Mouse (Mus musculus) embryonic facial prominence, embryonic 14.5 days (tissue): ENCODE data around the gene Ubap1. TPM values are rescaled to one million over a fixed set of nuclear protein-coding genes. Genes with fewer than 3 reads are reported as not detected.
A peak's percentile ranks its signal among the peaks of the same experiment; 100 is the strongest.

ENCODE experiments used
- ATAC-seq: fragments of 200-750 bp; cut with Nextera tagmentation; 2 replicates; pipeline ENCODE4 v1.8.0; 2017; ENCODE audit warnings: low read depth, moderate number of reproducible peaks, moderate TSS enrichment
- DNase-seq: peaks from one replicate; pipeline ENCODE4 v3.0.0-alpha.2; 2015; ENCODE audit warnings: low spot score
- H3K27ac ChIP-seq: fragments of 300-500 bp; sonication (generic); replicated peaks from 2 replicates; pipeline ENCODE4 v1.5.1; 2014; ENCODE audit warnings: low read depth, mild to moderate bottlenecking, low read length, moderate library complexity
- H3K27me3 ChIP-seq: fragments of 300-500 bp; sonication (generic); replicated peaks from 2 replicates; pipeline ENCODE4 v1.6.1; 2014; ENCODE audit warnings: low read length; ENCODE audit not compliant: control insufficient read depth, insufficient read depth
- H3K36me3 ChIP-seq: fragments of 300-500 bp; sonication (generic); 2 replicates; pipeline ENCODE4 v1.6.1; 2014; ENCODE audit warnings: low read length, mixed read lengths; ENCODE audit not compliant: control insufficient read depth, insufficient read depth
- H3K4me1 ChIP-seq: fragments of 300-500 bp; sonication (generic); 2 replicates; pipeline ENCODE4 v1.6.1; 2014; ENCODE audit warnings: antibody characterized with exemption, low read length; ENCODE audit not compliant: control insufficient read depth, insufficient read depth
- H3K4me2 ChIP-seq: fragments of 300-500 bp; sonication (generic); 2 replicates; pipeline ENCODE4 v1.6.1; 2014; ENCODE audit warnings: low read depth, mild to moderate bottlenecking, low read length, moderate library complexity, mixed read lengths
- H3K4me3 ChIP-seq: fragments of 300-500 bp; sonication (generic); 2 replicates; pipeline ENCODE4 v1.5.1; 2014; ENCODE audit warnings: low read depth, mild to moderate bottlenecking, low read length
- H3K9ac ChIP-seq: fragments of 300-500 bp; sonication (generic); 2 replicates; pipeline ENCODE4 v1.6.1; 2014; ENCODE audit warnings: low read depth, mild to moderate bottlenecking, low read length, moderate library complexity, mixed read lengths
- H3K9me3 ChIP-seq: fragments of 300-500 bp; sonication (generic); 2 replicates; pipeline ENCODE4 v1.6.1; 2016; ENCODE audit warnings: low read length; ENCODE audit not compliant: control insufficient read depth
- WGBS: fragments of 180-500 bp; shearing (Covaris S2); extraction: QIAGEN DNeasy Blood & Tissue Kit; methylation state at CpG from one replicate; pipeline ENCODE4 v1.1.7; 2014; 5-methylcytosine and 5-hydroxymethylcytosine counted together
- polyA plus RNA-seq: library from polyadenylated mRNA; unstranded; fragments of >200 nt; fragmentation: Nextera tagmentation; extraction: Ambion mirVana; gene quantifications from 2 replicates; pipeline ENCODE4 v1.2.1, GENCODE M21; 2014

The Ubap1 gene
- polyA plus RNA-seq, 1 experiment from 2014 or later = 44.8 TPM

GRCm38 (mm10) chr4:41315173-41315572 is 33.6 kb upstream of the Ubap1 start:
- Histone ChIP-seq H3K9me3 (no peaks in the 10 kb centered on the region), H3K36me3 (peaks cover 25% of the 10 kb centered on the region), H3K27ac (peak overlapping the region; percentile 98), H3K4me1 (peaks cover 12% of the 10 kb centered on the region; the same call in 1 of the 2 replicates), H3K27me3 (no peaks in the 10 kb centered on the region), H3K4me3 (peak overlapping the region; percentile 100), H3K9ac (peak overlapping the region; percentile 98), H3K4me2 (peak overlapping the region; percentile 91)
- peak; percentile 29 for DNase-seq
- ATAC-seq = no peak
- 54% methylated on average over 8 of the region's 8 CpGs for WGBS

GRCm38 (mm10) chr4:41318267-41318666 is 30.5 kb upstream of the Ubap1 start:
- H3K4me1 ChIP-seq = peaks cover 11% of the 10 kb centered on the region; the same call in 1 of the 2 replicates
- H3K27me3 ChIP-seq = no peaks in the 10 kb centered on the region
- no peak overlapping the region for H3K9ac ChIP-seq
- no peak overlapping the region for H3K4me2 ChIP-seq
- no peak overlapping the region for H3K4me3 ChIP-seq
- H3K27ac ChIP-seq = no peak overlapping the region
- DNase-seq (no peak), ATAC-seq (no peak)
- no peaks in the 10 kb centered on the region for H3K9me3 ChIP-seq
- 86% methylated on average over 5 of the region's 5 CpGs for WGBS
- H3K36me3 ChIP-seq = no peaks in the 10 kb centered on the region

- Histone ChIP-seq H3K9ac (no peak overlapping the region), H3K4me1 (no peaks in the 10 kb centered on the region), H3K4me3 (no peak overlapping the region), H3K9me3 (no peaks in the 10 kb centered on the region), H3K36me3 (no peaks in the 10 kb centered on the region), H3K27me3 (no peaks in the 10 kb centered on the region), H3K4me2 (no peak overlapping the region), H3K27ac (no peak overlapping the region)
- ATAC-seq (no peak), DNase-seq (no peak)
- 74% methylated on average over 4 of the region's 4 CpGs for WGBS
Observed at GRCm38 (mm10) chr4:41320971-41321370, 27.8 kb upstream of the Ubap1 start.

GRCm38 (mm10) chr4:41326876-41327275 is 21.9 kb upstream of the Ubap1 start:
- Histone ChIP-seq H3K4me3 (no peak overlapping the region), H3K27ac (no peak overlapping the region), H3K9ac (no peak overlapping the region), H3K27me3 (no peaks in the 10 kb centered on the region), H3K9me3 (no peaks in the 10 kb centered on the region), H3K4me2 (no peak overlapping the region), H3K36me3 (no peaks in the 10 kb centered on the region), H3K4me1 (no peaks in the 10 kb centered on the region)
- ATAC-seq = no peak
- WGBS = 85% methylated on average over 6 of the region's 6 CpGs
- no peak for DNase-seq

GRCm38 (mm10) chr4:41329481-41329880 is 19.3 kb upstream of the Ubap1 start:
- WGBS = 51% methylated on average over 4 of the region's 4 CpGs
- H3K4me2 ChIP-seq = no peak overlapping the region

GRCm38 (mm10) chr4:41331085-41331484 is 17.7 kb upstream of the Ubap1 start:
- H3K9ac ChIP-seq = no peak overlapping the region
- no peaks in the 10 kb centered on the region for H3K36me3 ChIP-seq
- ATAC-seq (no peak), DNase-seq (no peak)
- no peak overlapping the region for H3K4me2 ChIP-seq
- no peaks in the 10 kb centered on the region for H3K27me3 ChIP-seq
- H3K9me3 ChIP-seq = no peaks in the 10 kb centered on the region
- no peaks in the 10 kb centered on the region for H3K4me1 ChIP-seq
- H3K27ac ChIP-seq = no peak overlapping the region
- no peak overlapping the region for H3K4me3 ChIP-seq
- 73% methylated on average over 3 of the region's 3 CpGs for WGBS

More at GRCm38 (mm10) chr4:41329481-41329880, 19.3 kb upstream of the Ubap1 start:
- no peaks in the 10 kb centered on the region for H3K4me1 ChIP-seq
- H3K9me3 ChIP-seq = no peaks in the 10 kb centered on the region
- H3K9ac ChIP-seq = no peak overlapping the region
- no peaks in the 10 kb centered on the region for H3K36me3 ChIP-seq
- no peaks in the 10 kb centered on the region for H3K27me3 ChIP-seq
- no peak overlapping the region for H3K4me3 ChIP-seq
- H3K27ac ChIP-seq = no peak overlapping the region
- ATAC-seq (no peak), DNase-seq (no peak)

- no peak for ATAC-seq
- no peak for DNase-seq
- Histone ChIP-seq H3K9ac (no peak overlapping the region), H3K4me1 (no peaks in the 10 kb centered on the region), H3K4me3 (no peak overlapping the region), H3K4me2 (no peak overlapping the region), H3K27me3 (no peaks in the 10 kb centered on the region), H3K27ac (no peak overlapping the region), H3K9me3 (no peaks in the 10 kb centered on the region), H3K36me3 (no peaks in the 10 kb centered on the region)
- WGBS = 79% methylated on average over 9 of the region's 9 CpGs
Observed at GRCm38 (mm10) chr4:41331698-41332421, 16.9 kb upstream of the Ubap1 start.

GRCm38 (mm10) chr4:41336546-41336945 is 12.2 kb upstream of the Ubap1 start:
- no peak overlapping the region for H3K4me2 ChIP-seq
- H3K27ac ChIP-seq = no peak overlapping the region
- DNase-seq (no peak), ATAC-seq (no peak)
- no peaks in the 10 kb centered on the region for H3K9me3 ChIP-seq
- H3K4me1 ChIP-seq = no peaks in the 10 kb centered on the region
- H3K4me3 ChIP-seq = no peak overlapping the region
- no peak overlapping the region for H3K9ac ChIP-seq
- no peaks in the 10 kb centered on the region for H3K27me3 ChIP-seq
- H3K36me3 ChIP-seq = no peaks in the 10 kb centered on the region

- 75% methylated on average over 11 of the region's 11 CpGs for WGBS
- ATAC-seq (no peak), DNase-seq (no peak)
- H3K27me3 ChIP-seq = no peaks in the 10 kb centered on the region
- no peaks in the 10 kb centered on the region for H3K9me3 ChIP-seq
- H3K9ac ChIP-seq = no peak overlapping the region
- H3K4me3 ChIP-seq = no peak overlapping the region
- no peak overlapping the region for H3K27ac ChIP-seq
- H3K36me3 ChIP-seq = no peaks in the 10 kb centered on the region
- no peak overlapping the region for H3K4me2 ChIP-seq
- H3K4me1 ChIP-seq = no peaks in the 10 kb centered on the region
Observed at GRCm38 (mm10) chr4:41340912-41341550, 7.8 kb upstream of the Ubap1 start.
